Mouse (Mus musculus): Measurements from ENCODE around the gene Nabp1. TPM values are rescaled to one million over a fixed set of nuclear protein-coding genes. Genes with fewer than 3 reads are reported as not detected.

The Nabp1 gene
- polyA plus RNA-seq, 1 experiment from 2014 or later = 14.5 TPM

DNA sequence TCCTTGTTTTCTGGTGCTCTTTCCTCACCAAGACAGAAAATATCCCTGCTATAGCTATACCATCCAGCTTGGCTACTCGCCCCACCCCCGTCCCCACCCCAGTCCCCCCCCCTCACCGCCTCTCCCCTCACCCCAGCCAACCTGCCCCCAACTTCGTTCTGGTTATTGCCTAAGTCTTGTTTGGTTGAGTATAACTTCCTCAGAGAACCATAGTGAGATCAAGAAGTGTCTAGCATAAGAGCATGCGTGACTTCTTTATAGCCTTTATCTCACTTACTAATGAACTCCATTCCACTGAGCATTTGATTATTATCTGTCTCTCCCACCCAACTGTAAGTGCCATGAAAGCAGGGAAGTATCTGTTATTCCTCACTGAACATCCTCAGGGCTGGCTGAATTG is 24.1 kb upstream of the Nabp1 start:
- 83% methylated on average over 5 of the region's 5 CpGs for WGBS
- ATAC-seq (ENCODE audit: low FRiP score, low TSS enrichment) = no peak
- H3K9me3 ChIP-seq (ENCODE audit: control insufficient read depth, low read length) = no peaks in the 10 kb centered on the region
- no peaks in the 10 kb centered on the region for H3K36me3 ChIP-seq (ENCODE audit: control insufficient read depth, insufficient read depth, low read length)
- no peak overlapping the region for H3K9ac ChIP-seq (ENCODE audit: low read depth, low read length)
- no peak overlapping the region for H3K27ac ChIP-seq (ENCODE audit: low read depth, low read length)
- no peaks in the 10 kb centered on the region for H3K4me1 ChIP-seq (ENCODE audit: control insufficient read depth, insufficient read depth, low read length)
- no peak overlapping the region for H3K4me2 ChIP-seq (replicated peaks; ENCODE audit: low read depth, low read length)
- no peak overlapping the region for H3K4me3 ChIP-seq (ENCODE audit: low read length)
- H3K27me3 ChIP-seq (ENCODE audit: control insufficient read depth, insufficient read depth, low read length) = no peaks in the 10 kb centered on the region

DNA sequence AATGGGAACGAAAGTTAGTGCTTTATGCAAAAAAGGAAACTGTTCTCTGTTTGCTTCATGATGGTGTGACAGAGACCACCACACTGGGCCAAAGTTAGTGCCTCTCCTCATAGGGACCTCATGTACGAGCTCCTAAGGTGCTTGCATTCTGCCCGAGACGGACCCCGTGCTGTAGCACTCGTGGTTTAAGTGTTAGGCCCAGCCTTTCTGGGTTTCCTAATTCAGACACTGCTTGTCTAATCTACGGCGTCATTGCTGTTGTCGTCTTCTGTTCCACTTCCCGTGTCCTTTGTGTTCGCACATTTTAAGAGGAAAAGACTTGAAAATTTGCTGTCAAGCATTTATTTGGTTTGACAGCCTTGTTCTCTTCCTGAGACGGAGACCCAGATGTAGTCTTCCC is 23.0 kb upstream of the Nabp1 start:
- WGBS = 85% methylated on average over 12 of the region's 12 CpGs

DNA sequence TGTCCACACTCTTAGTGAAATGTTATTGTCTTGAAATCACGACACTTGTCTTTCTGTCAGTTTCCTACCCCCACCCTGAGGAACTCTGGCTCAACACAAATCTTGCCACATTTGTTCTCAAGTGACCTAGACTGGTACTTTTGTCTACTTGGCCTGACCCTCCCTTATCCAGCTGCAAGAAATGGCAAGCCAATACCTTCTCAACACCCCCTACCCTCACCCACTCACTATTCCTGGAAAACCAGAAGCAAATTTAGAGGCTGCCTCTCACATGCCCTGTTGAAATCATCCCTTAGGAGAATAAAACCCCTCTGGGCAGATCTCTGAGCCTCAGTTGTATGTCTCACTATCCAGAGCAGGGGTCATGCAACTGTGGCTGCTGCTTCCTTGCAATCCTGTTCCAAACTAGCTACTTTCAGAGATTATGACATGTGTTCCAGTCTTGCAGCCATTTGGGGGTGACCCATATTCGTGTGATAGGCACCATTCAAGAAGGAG is 20.4 kb upstream of the Nabp1 start:
- Histone ChIP-seq H3K4me3 (ENCODE audit: low read length) (no peak overlapping the region), H3K36me3 (ENCODE audit: control insufficient read depth, insufficient read depth, low read length) (no peaks in the 10 kb centered on the region), H3K27me3 (ENCODE audit: control insufficient read depth, insufficient read depth, low read length) (no peaks in the 10 kb centered on the region), H3K4me1 (ENCODE audit: control insufficient read depth, insufficient read depth, low read length) (no peaks in the 10 kb centered on the region), H3K9me3 (ENCODE audit: control insufficient read depth, low read length) (no peaks in the 10 kb centered on the region), H3K27ac (ENCODE audit: low read depth, low read length) (no peak overlapping the region), H3K4me2 (replicated peaks; ENCODE audit: low read depth, low read length) (no peak overlapping the region), H3K9ac (ENCODE audit: low read depth, low read length) (no peak overlapping the region)
- ATAC-seq (ENCODE audit: low FRiP score, low TSS enrichment) = no peak
- 59% methylated on average over 2 of the region's 2 CpGs for WGBS

More for the DNA sequence above, 23.0 kb upstream of the Nabp1 start:
- Histone ChIP-seq H3K27ac (ENCODE audit: low read depth, low read length) (no peak overlapping the region), H3K9me3 (ENCODE audit: control insufficient read depth, low read length) (no peaks in the 10 kb centered on the region), H3K4me3 (ENCODE audit: low read length) (no peak overlapping the region), H3K9ac (ENCODE audit: low read depth, low read length) (no peak overlapping the region), H3K4me2 (replicated peaks; ENCODE audit: low read depth, low read length) (no peak overlapping the region), H3K4me1 (ENCODE audit: control insufficient read depth, insufficient read depth, low read length) (no peaks in the 10 kb centered on the region), H3K36me3 (ENCODE audit: control insufficient read depth, insufficient read depth, low read length) (no peaks in the 10 kb centered on the region), H3K27me3 (ENCODE audit: control insufficient read depth, insufficient read depth, low read length) (no peaks in the 10 kb centered on the region)
- no peak for ATAC-seq (ENCODE audit: low FRiP score, low TSS enrichment)

DNA sequence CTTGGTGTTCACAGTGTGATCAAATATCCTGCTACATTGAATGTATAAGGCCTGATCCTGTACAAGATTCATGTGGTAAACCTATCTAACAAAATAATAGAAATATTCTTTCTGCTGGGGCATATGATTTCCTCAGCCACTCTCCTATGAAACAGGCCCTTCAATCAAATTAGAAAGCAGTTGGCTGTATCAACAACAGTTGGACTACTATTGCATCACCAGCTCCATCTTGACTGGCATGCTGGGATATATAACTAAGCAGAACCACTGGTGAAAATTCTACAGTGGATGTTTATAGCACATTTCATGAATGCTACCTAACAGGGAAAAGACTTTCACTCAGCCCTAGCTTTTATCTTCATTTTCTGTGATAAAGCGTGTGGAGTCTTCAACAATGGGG is 17.9 kb upstream of the Nabp1 start:
- Histone ChIP-seq H3K9me3 (ENCODE audit: control insufficient read depth, low read length) (no peaks in the 10 kb centered on the region), H3K27ac (ENCODE audit: low read depth, low read length) (no peak overlapping the region), H3K4me2 (replicated peaks; ENCODE audit: low read depth, low read length) (no peak overlapping the region), H3K4me3 (ENCODE audit: low read length) (no peak overlapping the region), H3K9ac (ENCODE audit: low read depth, low read length) (no peak overlapping the region), H3K4me1 (ENCODE audit: control insufficient read depth, insufficient read depth, low read length) (no peaks in the 10 kb centered on the region), H3K36me3 (ENCODE audit: control insufficient read depth, insufficient read depth, low read length) (no peaks in the 10 kb centered on the region), H3K27me3 (ENCODE audit: control insufficient read depth, insufficient read depth, low read length) (no peaks in the 10 kb centered on the region)
- 100% methylated on average over 1 of the region's 1 CpGs for WGBS
- no peak for ATAC-seq (ENCODE audit: low FRiP score, low TSS enrichment)

DNA sequence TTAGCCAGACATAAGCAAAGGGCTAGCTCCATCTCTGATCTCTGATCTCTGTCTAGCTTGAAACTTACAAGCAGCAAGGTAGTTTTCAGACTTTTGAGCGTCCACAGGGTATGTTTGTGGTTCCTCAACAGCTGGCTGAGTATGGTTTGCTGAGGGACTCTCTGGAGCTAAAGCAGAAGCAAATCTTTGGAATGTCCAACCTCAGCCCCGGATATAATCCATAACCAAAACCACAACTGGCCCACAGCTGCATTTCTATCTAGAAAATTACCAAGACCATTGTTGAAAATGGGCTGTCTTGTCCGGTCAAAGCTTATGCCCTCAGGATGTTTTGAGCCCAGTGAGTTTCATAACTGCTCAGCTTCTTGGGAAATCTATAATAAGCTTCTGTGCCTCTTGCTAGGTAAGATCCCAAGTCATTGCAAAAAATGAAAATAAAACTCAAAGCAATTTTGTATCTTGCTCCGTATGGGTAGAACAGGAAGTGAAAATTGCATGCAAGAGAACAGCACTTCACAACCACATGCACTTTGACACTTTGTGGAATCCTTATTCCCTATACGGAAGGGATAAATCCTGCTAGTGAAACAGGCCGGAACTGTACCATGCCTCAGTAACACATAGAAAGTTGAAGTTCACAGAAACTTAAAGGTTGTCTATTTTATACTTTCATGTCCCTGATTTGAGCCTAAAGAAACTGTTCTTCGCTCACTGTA is 15.5 kb upstream of the Nabp1 start:
- Histone ChIP-seq H3K4me1 (ENCODE audit: control insufficient read depth, insufficient read depth, low read length) (no peaks in the 10 kb centered on the region), H3K4me3 (ENCODE audit: low read length) (no peak overlapping the region), H3K4me2 (replicated peaks; ENCODE audit: low read depth, low read length) (no peak overlapping the region), H3K9ac (ENCODE audit: low read depth, low read length) (no peak overlapping the region), H3K27ac (ENCODE audit: low read depth, low read length) (no peak overlapping the region), H3K9me3 (ENCODE audit: control insufficient read depth, low read length) (no peaks in the 10 kb centered on the region), H3K36me3 (ENCODE audit: control insufficient read depth, insufficient read depth, low read length) (no peaks in the 10 kb centered on the region), H3K27me3 (ENCODE audit: control insufficient read depth, insufficient read depth, low read length) (no peaks in the 10 kb centered on the region)
- no peak for ATAC-seq (ENCODE audit: low FRiP score, low TSS enrichment)
- 86% methylated on average over 7 of the region's 7 CpGs for WGBS

DNA sequence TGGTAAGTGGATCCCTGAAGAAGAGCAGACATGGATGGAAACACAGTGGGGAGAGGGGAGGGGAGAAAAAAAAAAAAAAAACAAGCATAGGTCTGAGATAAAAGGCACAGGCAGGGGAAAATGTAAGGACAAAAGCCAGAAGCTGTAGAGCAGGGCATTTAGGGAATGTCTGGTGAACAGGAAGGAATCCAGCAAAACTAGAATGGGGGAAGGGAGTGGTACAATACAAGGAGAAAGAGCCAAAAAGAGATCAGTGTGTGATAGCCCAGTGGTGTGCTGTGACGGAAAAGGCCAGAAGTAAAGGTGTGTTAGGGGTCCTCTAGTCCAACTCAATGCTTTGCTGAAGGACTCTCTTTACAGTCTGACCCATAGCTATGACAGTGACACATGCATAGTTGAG is 8.1 kb upstream of the Nabp1 start:
- Histone ChIP-seq H3K36me3 (ENCODE audit: control insufficient read depth, insufficient read depth, low read length) (no peaks in the 10 kb centered on the region), H3K9ac (ENCODE audit: low read depth, low read length) (no peak overlapping the region), H3K4me3 (ENCODE audit: low read length) (no peak overlapping the region), H3K27me3 (ENCODE audit: control insufficient read depth, insufficient read depth, low read length) (no peaks in the 10 kb centered on the region), H3K27ac (ENCODE audit: low read depth, low read length) (no peak overlapping the region), H3K9me3 (ENCODE audit: control insufficient read depth, low read length) (no peaks in the 10 kb centered on the region), H3K4me2 (replicated peaks; ENCODE audit: low read depth, low read length) (no peak overlapping the region), H3K4me1 (ENCODE audit: control insufficient read depth, insufficient read depth, low read length) (no peaks in the 10 kb centered on the region)
- 85% methylated on average over 1 of the region's 1 CpGs for WGBS
- ATAC-seq (ENCODE audit: low FRiP score, low TSS enrichment) = no peak

DNA sequence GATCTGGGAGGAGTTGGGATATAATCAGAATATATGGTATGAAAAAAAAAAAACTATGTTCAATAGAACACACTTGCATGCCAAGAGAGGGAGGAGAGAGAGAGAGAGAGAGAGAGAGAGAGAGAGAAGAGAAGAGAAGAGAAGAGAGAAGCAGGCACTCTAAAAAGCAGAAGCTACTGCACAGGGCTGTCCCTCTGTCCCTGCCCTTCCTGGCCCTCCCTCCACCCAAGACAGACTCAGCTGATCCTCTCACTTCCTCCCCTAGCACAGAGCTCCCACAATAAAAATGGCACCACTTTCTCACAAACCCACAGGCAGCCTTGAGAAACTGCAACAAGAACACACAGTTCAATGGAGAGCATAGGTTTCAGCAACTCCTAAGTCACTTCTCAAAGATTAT is 2.2 kb upstream of the Nabp1 start:
- Histone ChIP-seq H3K9me3 (ENCODE audit: control insufficient read depth, low read length) (no peaks in the 10 kb centered on the region), H3K4me2 (replicated peaks; ENCODE audit: low read depth, low read length) (no peak overlapping the region), H3K36me3 (ENCODE audit: control insufficient read depth, insufficient read depth, low read length) (no peaks in the 10 kb centered on the region), H3K9ac (ENCODE audit: low read depth, low read length) (no peak overlapping the region), H3K4me3 (ENCODE audit: low read length) (no peak overlapping the region), H3K27ac (ENCODE audit: low read depth, low read length) (no peak overlapping the region), H3K27me3 (ENCODE audit: control insufficient read depth, insufficient read depth, low read length) (no peaks in the 10 kb centered on the region), H3K4me1 (ENCODE audit: control insufficient read depth, insufficient read depth, low read length) (no peaks in the 10 kb centered on the region)
- ATAC-seq (ENCODE audit: low FRiP score, low TSS enrichment) = no peak

DNA sequence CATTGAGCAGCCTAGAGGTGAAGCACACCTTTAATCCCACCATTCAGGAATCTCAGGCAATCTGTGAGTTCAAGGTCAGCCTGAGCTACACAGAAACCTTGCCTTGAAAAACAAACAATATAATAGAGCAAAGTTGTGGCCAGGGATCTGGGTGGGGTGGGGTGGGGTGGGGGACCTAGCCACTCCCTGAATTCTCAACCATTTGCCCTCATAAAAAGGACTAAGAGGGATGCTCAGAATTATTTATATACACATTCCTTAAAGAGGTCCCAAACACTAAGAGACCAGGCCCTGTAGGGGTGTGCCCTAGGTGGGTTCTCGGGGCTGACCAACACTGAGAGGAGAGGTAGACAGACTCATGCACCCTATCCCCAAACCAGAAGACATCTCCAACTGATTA is 1.5 kb upstream of the Nabp1 start:
- H3K36me3 ChIP-seq (ENCODE audit: control insufficient read depth, insufficient read depth, low read length) = no peaks in the 10 kb centered on the region
- WGBS = 92% methylated on average over 1 of the region's 1 CpGs
- ATAC-seq (ENCODE audit: low FRiP score, low TSS enrichment) = no peak
- no peaks in the 10 kb centered on the region for H3K27me3 ChIP-seq (ENCODE audit: control insufficient read depth, insufficient read depth, low read length)
- H3K9ac ChIP-seq (ENCODE audit: low read depth, low read length) = no peak overlapping the region
- H3K9me3 ChIP-seq (ENCODE audit: control insufficient read depth, low read length) = no peaks in the 10 kb centered on the region
- no peak overlapping the region for H3K4me2 ChIP-seq (replicated peaks; ENCODE audit: low read depth, low read length)
- no peaks in the 10 kb centered on the region for H3K4me1 ChIP-seq (ENCODE audit: control insufficient read depth, insufficient read depth, low read length)
- H3K4me3 ChIP-seq (ENCODE audit: low read length) = no peak overlapping the region
- H3K27ac ChIP-seq (ENCODE audit: low read depth, low read length) = no peak overlapping the region

DNA sequence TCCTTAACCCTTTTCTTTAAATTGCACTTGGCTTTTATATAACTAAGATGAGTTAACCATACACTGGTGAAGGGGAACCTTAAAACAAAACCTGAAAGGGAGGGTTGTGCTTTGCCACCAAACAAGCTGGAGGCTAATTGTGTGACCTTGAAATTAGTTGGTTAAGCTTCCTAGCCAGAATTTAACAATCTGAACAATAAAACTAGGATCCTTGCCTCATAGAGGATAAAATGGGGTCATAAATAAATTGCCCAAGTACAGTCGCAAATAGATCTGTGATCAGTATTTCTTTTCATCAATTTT is 753 bp upstream of the Nabp1 start:
- H3K4me3 ChIP-seq (ENCODE audit: low read length) = peak overlapping the region; percentile 57
- no peaks in the 10 kb centered on the region for H3K4me1 ChIP-seq (ENCODE audit: control insufficient read depth, insufficient read depth, low read length)
- no peaks in the 10 kb centered on the region for H3K36me3 ChIP-seq (ENCODE audit: control insufficient read depth, insufficient read depth, low read length)
- no peaks in the 10 kb centered on the region for H3K9me3 ChIP-seq (ENCODE audit: control insufficient read depth, low read length)
- peak overlapping the region; percentile 1; the same call in 1 of the 2 replicates for H3K27ac ChIP-seq (ENCODE audit: low read depth, low read length)
- peak overlapping the region; percentile 95 for H3K4me2 ChIP-seq (replicated peaks; ENCODE audit: low read depth, low read length)
- no peak for ATAC-seq (ENCODE audit: low FRiP score, low TSS enrichment)
- WGBS = 54% methylated on average over 1 of the region's 1 CpGs
- no peaks in the 10 kb centered on the region for H3K27me3 ChIP-seq (ENCODE audit: control insufficient read depth, insufficient read depth, low read length)
- peak overlapping the region; percentile 70; the same call in 1 of the 2 replicates for H3K9ac ChIP-seq (ENCODE audit: low read depth, low read length)

Measured in kidney, embryonic 14.5 days (tissue).